Mouse (Mus musculus): ENCODE data around the gene Snx10. TPM values are rescaled to one million over a fixed set of nuclear protein-coding genes. Genes with fewer than 3 reads are reported as not detected.
"Not testable (repeated sequence)": the region's sequence is repeated elsewhere in the genome, so short reads cannot be mapped to it uniquely, and the experiment has no call there.

Snx10 gene
- polyA plus RNA-seq (2012; rRNA removed), result 1.5 and 2.2 TPM in 2 replicates

DNA sequence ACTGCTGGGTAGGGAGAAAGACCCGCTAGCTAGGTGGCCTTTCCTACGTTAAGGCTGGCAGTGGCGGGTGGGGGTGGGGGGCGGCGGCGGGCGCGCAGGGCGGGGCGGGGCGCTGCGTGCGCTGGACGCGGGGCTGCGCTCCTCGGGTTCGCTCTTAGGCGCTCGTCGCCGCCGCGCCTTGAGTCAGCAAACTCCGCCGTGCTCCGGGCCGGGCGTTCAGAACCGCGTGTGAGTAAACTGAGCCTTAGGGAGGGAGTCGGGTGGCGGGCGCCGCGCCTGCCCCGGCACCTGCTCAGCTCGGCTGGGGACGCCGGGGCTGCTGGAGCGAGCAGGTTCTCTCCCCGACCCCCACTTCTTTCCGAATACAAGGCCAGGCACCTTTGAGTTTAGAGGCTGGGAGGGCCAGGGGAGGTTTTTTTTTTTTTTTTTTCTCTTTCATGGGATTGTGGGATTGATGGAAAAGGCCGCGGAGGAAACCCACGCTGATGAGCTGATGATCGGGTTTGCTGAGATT, at the start of gene Snx10:
Gene Snx10, plus strand, starts transcription at position 95 of the 514 bp plus-strand sequence.
- no peak for DNase-seq (ENCODE audit: low read depth, low spot score)
- WGBS, result under 1% methylated on average over 47 of the region's 47 CpGs

DNA sequence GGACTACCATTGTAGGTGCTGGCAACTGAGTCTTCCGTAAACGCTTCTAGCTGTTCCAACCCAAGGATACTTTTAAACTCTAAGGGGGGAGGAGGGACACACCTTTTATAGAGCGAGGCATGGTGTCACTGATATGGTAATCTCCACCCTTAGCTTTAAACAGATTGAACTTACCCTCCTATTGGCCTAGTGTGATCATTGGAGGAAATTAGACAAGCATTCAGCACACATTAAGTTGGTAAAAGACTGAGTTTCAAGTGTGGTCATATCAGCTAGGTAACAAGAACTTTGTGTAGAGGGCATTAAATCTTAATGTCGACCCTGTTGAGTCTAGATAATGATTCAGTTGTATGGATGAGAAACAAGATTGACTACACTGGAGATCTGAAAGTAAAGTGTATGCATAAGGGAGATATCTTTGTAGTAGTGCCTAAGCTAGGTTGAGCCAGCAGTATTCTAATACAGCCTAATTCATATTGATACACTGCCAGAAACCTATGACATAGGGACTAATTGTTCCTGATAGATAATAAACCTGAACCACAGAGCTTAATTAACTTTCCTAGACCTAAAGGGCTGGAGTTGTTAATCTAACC, 44.5 kb upstream of the Snx10 start:
- no peak for DNase-seq (ENCODE audit: low read depth, low spot score)
- WGBS, result 85% methylated on average over 4 of the region's 4 CpGs

DNA sequence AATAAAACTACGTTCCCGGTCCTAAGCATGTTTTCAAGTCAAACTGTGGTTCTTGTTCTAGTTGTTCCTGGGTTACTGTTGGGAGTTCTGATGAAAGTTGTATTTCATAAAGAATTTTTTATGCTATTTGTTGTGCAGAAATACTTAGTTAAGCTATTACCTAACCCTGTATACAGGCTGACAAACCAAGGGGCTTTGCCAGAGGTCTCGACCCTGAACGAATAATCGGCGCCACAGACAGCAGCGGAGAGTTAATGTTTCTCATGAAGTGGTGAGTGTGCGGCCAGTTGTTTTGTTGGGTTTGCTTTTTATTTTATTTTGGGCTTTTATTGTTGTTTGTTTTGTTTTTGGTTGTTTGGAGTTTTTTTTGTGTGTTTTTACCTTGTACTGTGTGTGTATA, 42.2 kb upstream of the Snx10 start:
- 84% methylated on average over 8 of the region's 8 CpGs for WGBS
- DNase-seq (ENCODE audit: low read depth, low spot score), result no peak

DNA sequence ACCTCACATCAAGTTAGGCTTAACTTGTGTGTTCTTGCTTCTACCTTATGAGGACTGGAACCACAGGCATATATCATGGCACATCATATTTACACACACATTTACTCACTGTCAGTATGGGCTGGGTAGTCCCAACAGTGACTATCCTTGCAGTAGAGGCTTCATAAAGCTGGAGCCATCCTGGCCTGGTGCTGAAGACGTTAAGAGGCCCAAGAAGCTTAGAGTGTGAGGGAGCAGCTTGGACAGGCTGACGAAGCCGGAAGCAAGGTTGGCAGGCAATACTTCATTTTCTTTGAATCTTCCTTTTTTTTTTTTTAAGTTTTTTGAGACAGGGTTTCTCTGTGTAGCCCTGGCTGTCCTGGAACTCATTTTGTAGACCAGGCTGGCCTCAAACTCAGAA, 39.8 kb upstream of the Snx10 start:
- DNase-seq (ENCODE audit: low read depth, low spot score), result no peak
- WGBS, result 96% methylated on average over 3 of the region's 3 CpGs

DNA sequence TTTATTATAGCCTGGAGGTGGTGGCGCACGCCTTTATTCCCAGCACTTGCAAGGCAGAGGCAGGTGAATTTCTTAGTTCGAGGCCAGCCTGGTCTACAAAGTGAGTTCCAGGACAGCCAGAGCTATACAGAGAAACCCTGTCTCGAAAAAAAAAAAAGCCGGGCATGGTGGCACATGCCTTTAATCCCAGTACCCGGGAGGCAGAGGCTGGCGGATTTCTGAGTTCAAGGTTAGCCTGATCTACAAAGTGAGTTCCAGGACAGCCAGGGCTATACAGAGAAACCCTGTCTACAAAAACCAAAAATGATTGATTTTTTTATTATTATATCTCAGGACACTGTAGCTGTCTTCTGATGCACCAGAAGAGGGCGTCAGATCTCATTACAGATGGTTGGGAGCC, 39.1 kb upstream of the Snx10 start:
- not testable (repeated sequence) for DNase-seq (ENCODE audit: low read depth, low spot score)
- 90% methylated on average over 8 of the region's 8 CpGs for WGBS

DNA sequence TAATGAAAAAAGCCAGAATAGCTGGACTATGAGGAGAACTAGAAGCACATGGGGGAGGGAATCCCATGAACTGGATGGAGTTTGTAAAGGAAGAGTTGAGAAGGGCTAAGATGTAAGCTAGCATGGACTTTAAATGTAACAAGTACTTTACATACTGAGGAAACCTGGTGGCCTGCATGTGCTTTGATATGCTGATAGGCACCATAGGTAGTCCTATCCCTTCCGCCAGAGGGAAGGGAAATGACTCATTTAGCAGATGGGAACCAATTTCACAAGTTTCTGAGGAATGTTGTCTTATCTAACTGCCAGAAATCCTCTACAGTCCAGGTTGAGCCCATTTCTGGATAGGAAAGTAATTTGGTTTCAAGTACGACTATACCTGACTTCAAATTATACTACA, 38.1 kb upstream of the Snx10 start:
- no peak for DNase-seq (ENCODE audit: low read depth, low spot score)
- WGBS, result 61% methylated on average over 2 of the region's 2 CpGs

DNA sequence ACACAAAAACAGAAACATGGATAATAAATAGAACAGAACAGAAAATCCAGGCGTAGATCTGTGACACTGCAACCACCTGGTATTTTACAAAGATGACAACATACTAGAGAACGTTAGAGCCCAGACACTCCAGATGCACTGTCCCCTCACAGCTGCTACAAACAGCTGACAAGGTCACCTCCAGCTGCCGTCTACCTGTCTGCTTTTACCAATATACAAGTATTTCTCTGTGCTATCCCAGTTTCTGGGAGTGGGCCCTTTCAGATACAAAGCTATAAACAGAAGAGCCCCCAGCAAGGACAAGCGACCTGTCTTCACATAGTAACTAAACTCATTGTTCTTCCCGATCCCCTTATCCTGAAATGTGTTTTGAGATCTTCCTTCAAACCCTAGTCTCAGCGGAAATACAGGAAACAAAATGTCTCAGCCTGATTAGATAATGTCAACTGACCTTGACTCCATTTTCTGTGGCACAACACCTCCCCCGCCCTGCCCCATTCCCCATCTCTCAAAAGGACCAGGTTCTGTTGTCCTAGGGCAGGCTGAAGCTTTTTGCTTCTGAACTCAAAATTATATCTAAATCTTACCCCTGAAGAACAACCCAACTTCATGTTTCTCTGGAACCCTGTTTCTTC, 37.5 kb upstream of the Snx10 start:
- DNase-seq (ENCODE audit: low read depth, low spot score), result no peak
- WGBS, result 61% methylated on average over 7 of the region's 7 CpGs

DNA sequence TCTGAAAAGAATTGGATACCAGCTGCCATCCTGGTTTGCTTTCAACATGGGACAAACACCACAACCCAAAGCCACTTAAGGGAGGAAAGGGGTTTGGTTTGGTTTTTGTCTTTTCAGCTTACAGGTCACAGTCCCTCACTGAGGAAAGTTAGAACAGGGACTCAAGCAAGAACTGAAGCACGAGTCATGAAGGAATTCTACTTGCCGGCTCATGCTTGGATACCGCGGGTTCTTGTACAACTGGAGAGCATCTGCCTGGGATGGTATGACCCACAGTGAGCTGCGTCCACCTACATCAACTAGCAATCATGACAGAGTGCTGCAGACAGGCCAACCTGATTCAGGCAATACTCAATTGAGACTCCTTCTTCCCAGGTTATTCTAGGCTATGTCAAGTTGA, 37.0 kb upstream of the Snx10 start:
- WGBS, result 90% methylated on average over 5 of the region's 5 CpGs

DNA sequence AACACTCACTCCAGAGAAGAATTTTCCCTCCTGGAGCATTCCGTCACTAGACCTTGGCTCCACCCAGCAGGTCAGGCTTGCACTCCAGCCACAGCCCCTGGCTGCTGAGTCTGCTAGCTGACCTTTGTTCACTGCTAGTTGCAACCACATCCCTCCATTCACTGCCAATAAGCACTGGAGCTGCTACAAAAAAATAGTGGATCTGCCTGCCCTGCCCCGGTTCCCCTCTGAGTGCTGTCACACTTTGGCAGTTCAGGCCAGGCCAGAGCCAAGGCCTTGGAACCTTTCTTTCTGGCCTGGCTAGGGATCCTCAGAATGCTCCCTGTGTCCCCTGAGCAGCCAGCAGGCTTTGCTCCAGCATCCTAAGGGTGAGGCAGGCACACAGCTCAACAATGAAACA, 33.9 kb upstream of the Snx10 start:
- no peak for DNase-seq (ENCODE audit: low read depth, low spot score)
- 20% methylated on average over 2 of the region's 2 CpGs for WGBS

More for the DNA sequence above, 37.0 kb upstream of the Snx10 start:
- no peak for DNase-seq (ENCODE audit: low read depth, low spot score)

DNA sequence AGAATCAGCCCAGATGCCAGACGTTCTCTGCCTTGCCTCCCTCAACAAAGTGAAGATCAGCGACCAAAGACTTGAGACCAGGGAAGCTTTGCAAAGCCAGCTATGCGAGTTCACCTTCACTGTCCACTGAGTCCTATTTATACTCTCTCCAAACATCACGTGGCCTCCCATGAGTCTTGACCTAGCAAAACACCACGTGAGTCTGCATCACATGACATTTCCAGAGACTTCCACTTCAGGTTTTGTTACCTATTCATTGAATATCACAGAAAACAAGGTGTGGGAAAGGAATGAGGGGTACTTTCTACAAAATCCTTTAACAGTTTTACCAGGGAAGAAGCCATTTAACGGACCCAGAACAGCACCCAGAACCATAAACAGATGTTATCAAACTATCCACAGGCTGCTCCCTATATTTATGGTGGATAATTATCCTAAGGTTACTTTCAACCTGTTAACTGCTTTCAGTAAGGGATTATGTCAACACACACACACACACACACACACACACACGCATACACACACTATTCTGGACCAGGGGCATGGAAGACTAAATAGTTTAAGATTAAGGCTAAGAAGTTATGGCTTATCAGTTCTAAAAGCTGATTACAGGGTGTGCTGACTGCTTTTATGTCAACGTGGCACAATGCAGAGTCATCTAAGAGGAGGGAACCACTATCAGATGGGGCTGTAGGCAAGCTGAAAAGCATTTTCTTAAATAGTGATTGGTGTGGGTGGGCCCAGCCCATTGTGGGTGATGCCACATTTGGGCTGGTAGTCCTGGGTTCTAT, 26.2 kb upstream of the Snx10 start:
- WGBS, result 28% methylated on average over 8 of the region's 8 CpGs
- peak; percentile 8 for DNase-seq (ENCODE audit: low read depth, low spot score)

DNA sequence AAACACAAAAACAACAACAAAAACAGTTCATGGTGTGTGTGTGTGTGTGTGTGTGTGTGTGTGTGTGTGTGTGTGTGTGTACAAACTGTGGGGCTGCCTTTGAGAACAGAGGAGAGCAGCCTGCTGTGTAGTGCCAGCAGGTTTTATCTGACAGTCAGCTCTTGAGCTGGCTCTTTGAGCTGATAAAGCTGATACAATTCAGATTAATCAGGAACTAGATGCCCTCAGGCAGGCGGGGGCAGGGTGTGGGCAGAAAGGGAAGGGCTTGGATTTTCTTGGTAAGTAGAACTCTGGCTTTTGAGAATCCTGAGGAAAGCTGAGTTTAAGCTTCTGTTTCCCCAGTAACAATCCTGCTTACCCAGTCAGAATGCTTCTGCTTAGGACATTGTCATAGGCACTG, 18.0 kb upstream of the Snx10 start:
- no peak for DNase-seq (ENCODE audit: low read depth, low spot score)
- WGBS, result 52% methylated on average over 1 of the region's 1 CpGs

DNA sequence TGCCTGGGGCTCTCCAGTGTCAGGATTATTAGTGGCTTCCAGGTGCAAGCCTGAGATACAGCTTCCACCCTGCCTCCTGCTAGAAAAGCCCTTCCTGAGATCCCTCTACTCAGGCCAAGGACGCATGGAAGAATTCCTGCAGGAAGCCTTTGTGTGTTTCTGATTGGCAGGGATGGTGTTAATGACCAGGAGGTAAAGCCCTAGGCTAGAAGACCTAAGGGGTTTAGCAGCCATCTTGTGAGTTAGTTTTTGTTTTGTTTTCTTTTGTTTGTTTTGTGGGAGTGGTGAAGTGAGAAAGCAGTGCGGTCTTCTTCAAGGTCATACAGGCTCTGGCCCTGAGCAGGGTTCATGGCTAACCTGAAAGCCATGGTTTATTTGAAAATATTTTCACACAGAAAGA, 16.1 kb upstream of the Snx10 start:
- 67% methylated on average over 2 of the region's 2 CpGs for WGBS
- no peak for DNase-seq (ENCODE audit: low read depth, low spot score)

DNA sequence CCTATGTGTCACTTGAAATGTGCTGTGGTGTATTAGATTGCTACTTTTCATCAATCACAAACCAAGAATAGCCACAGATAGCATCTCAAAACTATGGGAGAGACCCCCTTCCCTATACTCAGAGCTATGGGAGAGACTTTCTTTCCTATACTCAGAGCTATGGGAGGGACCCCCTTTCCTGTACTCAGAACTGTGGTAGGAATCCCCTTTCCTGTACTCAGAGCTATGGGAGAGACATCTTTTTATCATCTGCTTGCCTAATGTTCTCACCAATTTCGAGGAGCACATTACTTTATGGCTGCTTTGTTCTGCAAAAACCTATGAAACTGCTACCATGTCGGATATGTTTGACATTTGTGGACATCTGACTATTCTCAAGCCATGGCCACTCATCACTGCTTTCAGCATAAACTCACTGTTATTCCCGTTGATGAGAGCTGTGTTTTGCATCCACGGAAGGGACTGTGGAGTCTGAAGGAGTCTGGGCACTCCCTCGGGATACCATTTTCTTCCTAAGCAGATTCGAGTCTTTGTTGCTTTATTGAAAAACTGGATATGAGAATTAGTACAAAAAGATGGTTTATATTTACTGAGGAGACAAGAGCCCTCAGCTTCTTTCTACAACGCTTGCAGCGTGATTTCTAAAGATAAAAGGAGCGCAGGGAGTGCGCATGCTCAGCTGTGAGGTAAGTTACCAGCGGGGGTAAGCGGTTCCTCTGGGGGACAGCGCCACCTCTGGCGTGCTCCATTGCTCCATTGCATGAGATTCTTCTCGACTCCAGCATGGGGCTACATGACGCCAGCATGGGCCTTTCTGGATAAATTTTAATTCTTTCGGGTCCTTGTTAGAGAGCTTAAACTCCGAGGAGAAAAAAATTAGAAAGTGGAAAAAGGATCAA, 14.7 kb upstream of the Snx10 start:
- 34% methylated on average over 18 of the region's 18 CpGs for WGBS
- no peak for DNase-seq (ENCODE audit: low read depth, low spot score)

DNA sequence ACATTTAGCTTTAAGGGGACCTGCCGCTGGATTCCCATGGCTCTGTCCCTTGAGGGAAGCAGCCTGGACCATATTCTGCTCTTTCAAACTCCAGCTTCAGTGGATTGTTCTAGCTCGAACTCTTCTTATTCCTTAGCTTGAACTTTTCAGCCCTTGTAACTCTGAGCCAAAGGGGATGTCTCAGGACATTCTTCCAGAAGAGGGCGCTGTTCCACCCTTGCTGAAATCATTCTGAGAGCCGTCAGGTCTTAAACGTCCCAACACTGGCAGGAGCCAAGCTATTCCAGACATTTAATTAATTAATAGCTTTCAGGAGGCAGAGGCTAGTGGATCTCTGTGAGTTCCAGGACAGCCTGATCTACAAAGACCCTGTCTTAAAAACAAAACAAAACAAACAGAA, 13.6 kb upstream of the Snx10 start:
- 34% methylated on average over 5 of the region's 5 CpGs for WGBS
- DNase-seq (ENCODE audit: low read depth, low spot score), result no peak

DNA sequence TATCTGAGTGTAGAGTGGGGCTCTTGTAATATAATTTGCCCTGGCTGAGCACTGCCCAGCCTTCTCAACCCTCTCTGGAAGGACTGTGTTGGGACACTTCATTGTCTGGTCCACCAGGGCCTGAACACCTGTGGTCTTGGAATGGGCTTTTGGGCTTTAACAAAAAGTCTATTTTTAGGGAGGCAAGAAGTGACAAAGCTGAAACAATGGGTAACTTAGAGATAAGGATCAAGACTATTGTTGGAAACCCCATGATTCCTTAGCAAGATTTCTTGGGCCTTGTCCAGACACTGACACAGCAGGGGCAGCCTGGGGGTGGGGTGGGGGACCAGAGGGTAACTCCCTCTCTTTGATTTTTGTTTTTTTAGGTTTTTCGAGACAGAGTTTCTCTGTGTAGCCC, 12.8 kb upstream of the Snx10 start:
- WGBS, result 95% methylated on average over 1 of the region's 1 CpGs
- no peak for DNase-seq (ENCODE audit: low read depth, low spot score)

DNA sequence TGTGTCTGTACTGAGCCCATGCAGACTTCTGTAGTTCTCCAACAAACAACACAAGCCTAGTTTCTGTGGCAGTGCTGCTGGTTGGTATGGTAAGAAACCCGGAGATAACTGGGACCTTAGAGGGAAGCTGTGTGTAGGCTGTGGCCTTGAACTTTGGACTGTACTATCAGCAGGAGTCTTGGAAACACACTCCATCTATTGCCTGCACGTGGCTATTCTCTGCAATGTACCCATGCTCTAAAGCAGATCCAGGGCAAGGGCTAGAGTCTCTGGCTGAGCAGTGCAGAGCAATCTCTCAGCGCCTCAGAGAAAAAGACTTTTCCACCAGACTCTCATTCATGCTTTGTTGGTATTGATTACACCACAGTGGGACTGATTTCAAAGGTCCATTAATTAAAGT, 10.0 kb upstream of the Snx10 start:
- 39% methylated on average over 3 of the region's 3 CpGs for WGBS
- DNase-seq (ENCODE audit: low read depth, low spot score), result no peak

DNA sequence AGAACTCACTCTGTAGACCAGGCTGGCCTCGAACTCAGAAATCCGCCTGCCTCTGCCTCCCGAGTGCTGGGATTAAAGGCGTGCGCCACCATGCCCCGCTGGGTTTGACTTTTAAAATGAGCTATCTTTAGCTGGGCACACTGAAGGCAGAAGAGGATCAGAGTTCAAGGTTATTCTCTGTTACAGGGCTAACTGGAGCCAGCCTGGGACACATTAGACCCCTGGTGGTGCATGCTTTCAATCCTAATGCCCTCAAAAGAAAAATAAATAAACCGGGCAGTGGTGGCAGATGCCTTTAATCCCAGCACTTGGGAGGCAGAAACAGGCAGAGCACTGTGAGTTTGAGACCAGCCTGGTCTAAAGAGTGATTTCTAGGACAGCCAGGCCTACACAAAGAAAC, 8.8 kb upstream of the Snx10 start:
- no peak for DNase-seq (ENCODE audit: low read depth, low spot score)
- WGBS, result 93% methylated on average over 7 of the region's 7 CpGs

DNA sequence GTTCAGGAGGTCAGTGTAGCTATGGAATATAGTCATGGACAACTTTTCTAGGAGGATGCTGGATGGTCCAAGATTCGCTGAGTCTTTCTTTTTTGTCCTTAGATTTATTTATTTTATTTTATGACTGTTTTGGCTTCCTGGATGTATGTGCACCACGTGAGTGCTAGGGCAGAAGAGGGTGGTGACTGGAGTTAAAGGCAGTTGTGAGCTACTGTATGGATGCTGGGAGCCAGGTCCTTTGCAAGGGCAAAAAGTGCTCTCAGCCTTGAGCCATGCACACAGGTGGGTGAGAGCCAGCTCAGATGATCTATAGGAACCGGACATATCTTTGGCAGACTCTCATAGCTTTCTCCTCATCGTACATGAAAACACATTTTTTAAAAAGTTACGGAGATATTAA, 391 bp upstream of the Snx10 start:
- DNase-seq (ENCODE audit: low read depth, low spot score), result no peak
- 13% methylated on average over 5 of the region's 5 CpGs for WGBS

DNA sequence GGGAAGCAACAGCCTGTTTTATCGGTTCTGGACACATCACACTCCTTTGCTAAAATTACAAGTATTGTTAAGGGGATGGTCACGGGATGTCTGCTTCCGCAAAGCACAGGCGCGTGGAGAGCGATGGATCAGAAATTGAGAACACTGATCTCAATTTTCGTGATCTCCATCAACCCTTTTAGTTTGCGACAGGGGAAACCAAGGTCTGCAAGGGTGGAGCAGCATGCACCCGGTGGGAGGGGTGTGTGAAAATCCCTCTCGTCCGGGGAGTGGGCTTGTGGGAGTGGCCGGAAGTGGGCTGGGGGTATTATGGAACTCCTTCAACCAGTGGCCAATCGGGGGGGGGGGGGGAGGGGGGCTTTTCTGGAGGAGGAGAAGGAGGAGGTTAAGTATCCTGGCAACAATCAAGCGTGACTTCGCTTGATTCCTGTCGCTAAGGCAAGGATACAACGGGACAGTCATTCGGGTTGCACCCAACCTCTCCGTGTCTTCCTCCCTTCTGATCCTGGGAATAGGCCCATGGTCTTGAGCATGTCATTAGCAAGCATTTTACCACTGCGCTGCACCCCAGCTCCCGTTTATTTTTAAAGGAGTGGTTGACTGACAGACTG, 725 bp downstream of the Snx10 start:
- 8% methylated on average over 21 of the region's 21 CpGs for WGBS

More for the DNA sequence above, 725 bp downstream of the Snx10 start:
- no peak for DNase-seq (ENCODE audit: low read depth, low spot score)

All from large intestine, adult 2 months (tissue).